Mouse (Mus musculus) heart, embryonic 15.5 days (tissue): ENCODE results near the gene Rgs6. TPM values are rescaled to one million over a fixed set of nuclear protein-coding genes. Genes with fewer than 3 reads are reported as not detected.
A peak's percentile ranks its signal among the peaks of the same experiment; 100 is the strongest.

ENCODE experiments used
- ATAC-seq: fragments of 200-750 bp; cut with Nextera tagmentation; replicated peaks from 2 replicates; pipeline ENCODE4 v1.8.0; 2017; ENCODE audit warnings: low read depth, moderate TSS enrichment; ENCODE audit not compliant: insufficient number of reproducible peaks, insufficient read depth, low FRiP score
- H3K27ac ChIP-seq: fragments of 300-500 bp; sonication (generic); 2 replicates; pipeline ENCODE4 v1.5.1; 2015; ENCODE audit warnings: mild to moderate bottlenecking, inconsistent platforms
- H3K27me3 ChIP-seq: fragments of 300-500 bp; sonication (generic); 2 replicates; pipeline ENCODE4 v1.6.1; 2015; ENCODE audit warnings: inconsistent platforms
- H3K36me3 ChIP-seq: fragments of 300-500 bp; sonication (generic); 2 replicates; pipeline ENCODE4 v1.6.1; 2015; ENCODE audit warnings: mild to moderate bottlenecking, inconsistent platforms
- H3K4me1 ChIP-seq: fragments of 300-500 bp; sonication (generic); replicated peaks from 2 replicates; pipeline ENCODE4 v1.6.1; 2015; ENCODE audit warnings: inconsistent platforms
- H3K4me2 ChIP-seq: fragments of 300-500 bp; sonication (generic); 2 replicates; pipeline ENCODE4 v1.6.1; 2015; ENCODE audit warnings: inconsistent platforms, mild to moderate bottlenecking, moderate library complexity
- H3K4me3 ChIP-seq: fragments of 300-500 bp; sonication (generic); 2 replicates; pipeline ENCODE4 v1.5.1; 2015; ENCODE audit warnings: mild to moderate bottlenecking, inconsistent platforms
- H3K9ac ChIP-seq: fragments of 300-500 bp; sonication (generic); 2 replicates; pipeline ENCODE4 v1.6.1; 2015; ENCODE audit warnings: mild to moderate bottlenecking, inconsistent platforms
- H3K9me3 ChIP-seq: fragments of 300-500 bp; sonication (generic); replicated peaks from 2 replicates; pipeline ENCODE4 v1.6.1; 2016; ENCODE audit warnings: inconsistent platforms
- WGBS: fragments of 180-500 bp; shearing (Covaris S2); methylation state at CpG from one replicate; pipeline ENCODE4 v1.1.7; 2015; ENCODE audit warnings: mixed read lengths; 5-methylcytosine and 5-hydroxymethylcytosine counted together
- polyA plus RNA-seq: library from polyadenylated mRNA; unstranded; fragments of >200 nt; fragmentation: Nextera tagmentation; extraction: Ambion mirVana; gene quantifications from 2 replicates; pipeline ENCODE4 v1.2.1, GENCODE M21; 2015

The Rgs6 gene
- polyA plus RNA-seq, 1 experiment from 2014 or later, result 12.3 TPM

GRCm38 (mm10) chr12:82664598-82664997 lies 76.5 kb downstream of the Rgs6 start:
- 14% methylated on average over 7 of the region's 7 CpGs for WGBS
- Histone ChIP-seq H3K27me3 (no peaks in the 10 kb centered on the region), H3K4me1 (peaks cover 14% of the 10 kb centered on the region), H3K4me3 (peak overlapping the region; percentile 15), H3K9me3 (no peaks in the 10 kb centered on the region), H3K9ac (no peak overlapping the region), H3K4me2 (peak overlapping the region; percentile 49), H3K27ac (peak overlapping the region; percentile 93), H3K36me3 (no peaks in the 10 kb centered on the region)
- peak; percentile 88 for ATAC-seq

- peaks cover 19% of the 10 kb centered on the region for H3K4me1 ChIP-seq
- no peak overlapping the region for H3K4me2 ChIP-seq
- no peaks in the 10 kb centered on the region for H3K9me3 ChIP-seq
- no peaks in the 10 kb centered on the region for H3K27me3 ChIP-seq
- H3K27ac ChIP-seq, result no peak overlapping the region
- no peak overlapping the region for H3K9ac ChIP-seq
- WGBS, result 79% methylated on average over 3 of the region's 3 CpGs
- no peak overlapping the region for H3K4me3 ChIP-seq
- H3K36me3 ChIP-seq, result no peaks in the 10 kb centered on the region
- no peak for ATAC-seq
Observed at GRCm38 (mm10) chr12:82667441-82667840, 79.3 kb downstream of the Rgs6 start.

DNA sequence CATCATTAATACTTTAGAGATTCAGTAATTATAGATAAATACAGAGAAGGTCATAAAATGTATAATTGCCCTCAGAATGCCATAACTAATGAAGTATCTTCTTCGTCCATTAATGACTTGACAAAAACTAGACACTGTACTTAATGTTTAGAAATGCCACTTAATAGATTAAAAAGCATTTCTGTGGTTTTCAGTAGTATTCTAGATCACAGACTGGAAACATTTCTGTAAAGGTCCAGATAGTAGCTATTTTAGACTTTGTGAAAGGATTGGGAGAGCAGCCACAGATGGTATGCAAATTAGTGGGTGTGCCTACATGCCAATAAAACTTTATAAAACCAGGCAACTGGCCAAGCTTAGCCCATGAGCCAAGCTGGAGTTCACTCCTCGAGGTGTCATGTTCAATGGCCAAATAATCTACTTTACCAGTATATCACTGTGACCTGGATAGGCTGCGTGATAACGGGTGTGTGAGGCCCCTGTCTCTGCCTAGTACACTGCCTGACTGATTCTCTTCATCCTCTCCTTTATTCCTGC lies 82.2 kb downstream of the Rgs6 start:
- Histone ChIP-seq H3K4me3 (no peak overlapping the region), H3K9ac (no peak overlapping the region), H3K27ac (no peak overlapping the region; the same call in 1 of the 2 replicates), H3K4me2 (no peak overlapping the region), H3K4me1 (peaks cover 22% of the 10 kb centered on the region), H3K9me3 (no peaks in the 10 kb centered on the region), H3K27me3 (no peaks in the 10 kb centered on the region), H3K36me3 (no peaks in the 10 kb centered on the region)
- WGBS, result 41% methylated on average over 4 of the region's 4 CpGs
- ATAC-seq, result no peak

GRCm38 (mm10) chr12:82671591-82671990 lies 83.5 kb downstream of the Rgs6 start:
- Histone ChIP-seq H3K4me2 (no peak overlapping the region), H3K9me3 (no peaks in the 10 kb centered on the region), H3K27me3 (no peaks in the 10 kb centered on the region), H3K36me3 (no peaks in the 10 kb centered on the region), H3K9ac (no peak overlapping the region), H3K27ac (no peak overlapping the region), H3K4me3 (no peak overlapping the region), H3K4me1 (peaks cover 25% of the 10 kb centered on the region)
- ATAC-seq, result no peak
- WGBS, result 85% methylated on average over 5 of the region's 5 CpGs

DNA sequence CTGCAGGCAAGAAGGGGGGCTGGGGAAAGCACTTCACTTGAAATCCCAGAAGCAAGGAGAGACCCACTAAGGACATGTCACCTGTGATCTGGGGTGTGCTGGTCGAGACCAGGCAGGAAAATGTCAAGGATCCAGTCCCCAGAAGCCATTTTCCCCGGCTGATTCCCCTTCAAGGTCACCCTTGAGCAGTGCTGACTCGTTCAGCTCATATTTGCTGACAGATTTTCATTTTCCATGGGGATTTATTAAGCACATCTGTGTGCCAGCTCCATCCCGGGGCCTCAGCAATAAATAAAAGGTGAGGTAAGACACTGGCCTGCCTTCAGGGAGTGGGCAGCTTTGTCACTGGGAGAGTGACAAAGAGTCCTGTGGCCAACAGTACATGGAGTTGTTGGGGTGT lies 87.0 kb downstream of the Rgs6 start:
- H3K4me2 ChIP-seq, result no peak overlapping the region
- no peak overlapping the region for H3K4me3 ChIP-seq
- H3K36me3 ChIP-seq, result no peaks in the 10 kb centered on the region
- no peaks in the 10 kb centered on the region for H3K9me3 ChIP-seq
- peaks cover 20% of the 10 kb centered on the region for H3K4me1 ChIP-seq
- no peaks in the 10 kb centered on the region for H3K27me3 ChIP-seq
- H3K9ac ChIP-seq, result no peak overlapping the region
- WGBS, result 46% methylated on average over 4 of the region's 4 CpGs
- peak overlapping the region; percentile 31; the same call in 1 of the 2 replicates for H3K27ac ChIP-seq
- ATAC-seq, result no peak

DNA sequence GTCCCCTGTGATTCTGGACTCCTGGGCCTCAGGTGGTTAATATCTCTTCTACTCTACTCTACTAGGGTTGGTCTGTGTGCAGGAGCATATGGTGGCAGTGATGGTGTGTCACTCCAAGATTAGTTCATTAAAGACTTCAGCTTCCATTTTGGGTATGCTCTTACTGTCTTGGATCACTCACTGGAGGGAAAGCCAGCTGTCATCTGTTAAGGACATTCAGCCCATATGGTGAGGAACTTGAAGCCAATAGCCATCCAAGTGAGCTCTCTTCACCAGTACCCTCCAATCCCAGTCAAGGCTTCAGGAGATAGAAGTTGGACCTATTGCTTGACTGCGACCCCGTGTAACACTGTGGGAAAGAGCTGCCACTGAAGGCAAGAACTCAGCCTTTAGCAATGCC lies 98.9 kb downstream of the Rgs6 start:
- Histone ChIP-seq H3K9ac (no peak overlapping the region), H3K9me3 (no peaks in the 10 kb centered on the region), H3K36me3 (no peaks in the 10 kb centered on the region), H3K4me2 (no peak overlapping the region), H3K27me3 (no peaks in the 10 kb centered on the region), H3K4me3 (no peak overlapping the region), H3K27ac (no peak overlapping the region), H3K4me1 (no peaks in the 10 kb centered on the region)
- no peak for ATAC-seq
- 85% methylated on average over 2 of the region's 2 CpGs for WGBS

- ATAC-seq, result no peak; the same call in 1 of the 2 replicates
- H3K27me3 ChIP-seq, result no peaks in the 10 kb centered on the region
Observed at GRCm38 (mm10) chr12:82698886-82699527, 110.9 kb downstream of the Rgs6 start.

GRCm38 (mm10) chr12:82699528-82699905 lies 111.4 kb downstream of the Rgs6 start:
- H3K27ac ChIP-seq, result no peak overlapping the region
- no peaks in the 10 kb centered on the region for H3K9me3 ChIP-seq
- H3K4me2 ChIP-seq, result no peak overlapping the region
- WGBS, result 68% methylated on average over 3 of the region's 3 CpGs
- no peaks in the 10 kb centered on the region for H3K36me3 ChIP-seq
- H3K4me1 ChIP-seq, result peaks cover 3% of the 10 kb centered on the region; the same call in 1 of the 2 replicates
- no peak overlapping the region for H3K9ac ChIP-seq
- no peak for ATAC-seq
- H3K27me3 ChIP-seq, result no peaks in the 10 kb centered on the region
- no peak overlapping the region for H3K4me3 ChIP-seq

More at GRCm38 (mm10) chr12:82698886-82699527, 110.9 kb downstream of the Rgs6 start:
- 74% methylated on average over 12 of the region's 12 CpGs for WGBS
- H3K4me1 ChIP-seq, result peaks cover 3% of the 10 kb centered on the region; the same call in 1 of the 2 replicates
- no peak overlapping the region for H3K9ac ChIP-seq
- H3K36me3 ChIP-seq, result no peaks in the 10 kb centered on the region
- H3K4me3 ChIP-seq, result no peak overlapping the region
- no peaks in the 10 kb centered on the region for H3K9me3 ChIP-seq
- no peak overlapping the region for H3K4me2 ChIP-seq
- H3K27ac ChIP-seq, result no peak overlapping the region

DNA sequence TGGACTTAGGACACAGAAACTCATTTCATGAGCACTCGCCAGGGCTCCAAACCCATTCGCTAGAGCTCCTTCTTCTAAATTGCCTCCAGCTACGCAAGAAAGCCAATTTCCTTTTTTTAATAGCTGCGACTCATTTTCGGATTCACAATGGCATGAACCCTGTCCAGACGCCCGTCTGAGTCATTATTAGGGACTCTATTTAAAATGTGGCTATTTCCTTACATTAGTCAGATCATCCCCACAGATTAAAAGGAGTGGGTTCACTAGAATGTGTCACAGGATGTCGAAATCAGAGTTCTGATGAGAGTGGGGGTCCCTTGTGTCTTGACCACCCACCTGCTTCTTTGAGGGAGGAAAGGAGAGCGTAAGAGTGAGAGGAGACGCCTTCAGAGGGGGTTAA lies 112.1 kb downstream of the Rgs6 start:
- H3K9me3 ChIP-seq, result no peaks in the 10 kb centered on the region
- H3K4me2 ChIP-seq, result no peak overlapping the region
- H3K36me3 ChIP-seq, result no peaks in the 10 kb centered on the region
- ATAC-seq, result no peak
- no peaks in the 10 kb centered on the region for H3K27me3 ChIP-seq
- peaks cover 3% of the 10 kb centered on the region; the same call in 1 of the 2 replicates for H3K4me1 ChIP-seq
- no peak overlapping the region for H3K27ac ChIP-seq
- WGBS, result 77% methylated on average over 10 of the region's 10 CpGs
- no peak overlapping the region for H3K4me3 ChIP-seq
- no peak overlapping the region for H3K9ac ChIP-seq

DNA sequence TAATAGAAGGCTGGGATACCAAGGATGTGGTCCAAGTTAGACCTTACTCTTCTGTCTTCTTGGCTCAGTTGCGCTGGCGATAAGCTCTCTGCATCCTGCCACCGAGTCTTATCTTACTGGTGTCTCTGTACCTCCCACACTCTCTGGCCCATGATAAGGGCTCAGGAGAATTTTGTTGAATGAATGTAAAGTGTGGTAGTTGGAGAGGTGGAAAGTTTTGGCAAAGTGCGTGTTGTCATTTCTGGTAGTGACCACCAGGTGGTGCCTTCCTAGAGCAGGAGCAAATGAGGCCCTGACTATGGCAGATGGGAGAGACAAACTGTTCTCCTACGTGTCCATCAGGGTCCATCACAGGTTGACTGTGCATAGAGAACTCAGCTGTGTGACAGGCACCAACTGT lies 112.7 kb downstream of the Rgs6 start:
- no peaks in the 10 kb centered on the region for H3K36me3 ChIP-seq
- H3K9ac ChIP-seq, result no peak overlapping the region
- no peak overlapping the region for H3K4me2 ChIP-seq
- H3K4me1 ChIP-seq, result peaks cover 3% of the 10 kb centered on the region; the same call in 1 of the 2 replicates
- no peak for ATAC-seq
- H3K9me3 ChIP-seq, result no peaks in the 10 kb centered on the region
- H3K4me3 ChIP-seq, result no peak overlapping the region
- H3K27me3 ChIP-seq, result no peaks in the 10 kb centered on the region
- no peak overlapping the region for H3K27ac ChIP-seq
- WGBS, result 33% methylated on average over 5 of the region's 5 CpGs

GRCm38 (mm10) chr12:82701359-82701758 lies 113.3 kb downstream of the Rgs6 start:
- Histone ChIP-seq H3K4me3 (no peak overlapping the region), H3K4me2 (no peak overlapping the region), H3K9me3 (no peaks in the 10 kb centered on the region), H3K27ac (no peak overlapping the region), H3K9ac (no peak overlapping the region), H3K36me3 (no peaks in the 10 kb centered on the region), H3K4me1 (peaks cover 3% of the 10 kb centered on the region; the same call in 1 of the 2 replicates), H3K27me3 (no peaks in the 10 kb centered on the region)
- 81% methylated on average over 7 of the region's 7 CpGs for WGBS
- no peak for ATAC-seq

DNA sequence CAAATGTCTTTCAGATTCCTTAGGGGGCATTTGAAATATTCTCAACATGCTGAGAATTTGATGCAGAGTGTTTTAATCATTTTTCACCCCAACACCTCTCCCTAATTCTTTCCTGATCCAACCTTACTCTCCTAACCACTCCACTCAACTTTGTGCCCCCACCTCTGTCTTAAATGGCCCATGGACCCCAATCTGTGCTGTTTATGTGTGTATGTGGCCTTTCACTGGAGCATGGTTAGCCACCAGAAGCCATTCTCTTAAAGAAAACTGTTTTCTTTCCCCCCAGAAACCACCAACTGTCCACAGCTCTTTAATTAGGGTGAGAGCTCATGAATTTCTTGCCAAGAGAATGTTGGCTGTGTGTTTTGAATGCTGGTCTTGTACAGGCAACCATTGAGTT lies 122.3 kb downstream of the Rgs6 start:
- Histone ChIP-seq H3K9me3 (no peaks in the 10 kb centered on the region; the same call in 1 of the 2 replicates), H3K4me2 (no peak overlapping the region), H3K27me3 (no peaks in the 10 kb centered on the region), H3K36me3 (no peaks in the 10 kb centered on the region), H3K4me1 (no peaks in the 10 kb centered on the region), H3K9ac (no peak overlapping the region), H3K4me3 (no peak overlapping the region), H3K27ac (no peak overlapping the region)
- no peak for ATAC-seq
